Mouse (Mus musculus): ENCODE results near the gene Cracr2b. TPM values are rescaled to one million over a fixed set of nuclear protein-coding genes. Genes with fewer than 3 reads are reported as not detected.

The Cracr2b gene
- polyA plus RNA-seq, 1 experiment = 0.09 TPM

DNA sequence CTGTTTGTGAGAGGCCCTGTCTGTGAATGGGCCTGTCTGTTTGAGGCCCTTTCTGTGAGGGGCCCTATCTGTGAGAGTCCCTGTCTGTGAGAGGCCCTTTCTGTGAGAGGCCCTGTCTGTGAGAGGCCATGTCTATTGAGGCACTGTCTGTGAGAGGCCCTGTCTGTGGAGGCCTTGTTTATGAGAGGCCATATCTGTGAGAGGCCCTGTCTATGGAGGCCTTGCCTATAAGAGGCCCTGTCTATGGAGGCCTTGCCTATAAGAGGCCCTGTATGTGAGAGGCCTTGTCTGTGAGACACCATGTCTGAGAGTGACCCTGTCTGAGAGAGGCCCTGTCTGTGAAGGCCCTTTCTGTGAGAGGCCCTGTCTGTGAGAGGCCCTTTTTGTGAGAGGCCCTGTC is 47.3 kb downstream of the Cracr2b start:
- no peak for TF ChIP-seq GATA1 (IDR thresholded peaks at IDR 0.05; ENCODE audit: low read length)

DNA sequence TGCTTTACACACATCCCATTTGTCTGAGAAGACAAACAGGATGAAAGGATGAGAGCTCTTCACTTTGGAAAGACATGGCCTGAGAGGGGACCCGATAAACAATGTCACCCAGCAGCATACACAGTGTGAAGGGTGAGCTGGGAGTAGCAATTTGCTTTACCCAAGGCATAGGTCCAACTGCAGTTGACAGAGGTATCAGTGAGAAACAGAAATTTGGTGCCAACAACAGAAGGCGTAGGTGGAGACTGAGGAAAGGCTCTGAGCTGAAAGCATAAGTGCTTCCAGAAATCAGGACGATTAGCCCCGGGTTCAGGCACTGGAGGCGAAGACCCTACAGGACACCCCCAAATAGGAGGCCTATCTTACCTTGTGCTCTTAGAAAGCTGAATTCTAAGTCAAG is 49.3 kb downstream of the Cracr2b start:
- TF ChIP-seq GATA1 (IDR thresholded peaks at IDR 0.05; ENCODE audit: low read length) = no peak

DNA sequence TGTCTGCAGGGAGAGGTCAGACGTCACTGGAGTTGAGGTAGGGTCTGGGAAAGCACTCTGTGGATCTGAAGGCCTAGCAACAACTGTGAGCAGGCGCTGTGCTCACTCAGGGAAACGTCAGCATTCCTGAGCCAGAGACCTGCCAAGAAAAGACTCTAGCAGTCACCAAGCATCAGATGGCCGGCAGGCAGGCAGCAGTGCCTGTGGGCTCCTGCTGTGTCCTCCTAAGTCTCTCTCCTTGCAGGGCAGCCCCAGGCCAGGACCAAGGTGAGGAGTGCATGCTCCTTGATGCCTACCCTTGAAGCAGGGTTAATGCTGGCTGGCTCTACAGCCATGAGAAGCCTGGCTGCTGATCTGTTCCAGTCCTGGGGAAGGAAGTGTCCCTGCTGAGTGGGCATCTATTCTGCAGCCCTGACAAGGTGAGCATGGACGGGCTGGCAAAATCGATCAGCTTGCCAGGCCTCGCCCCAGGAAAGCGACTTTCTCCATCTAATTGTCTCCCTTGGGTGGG is 49.8 kb downstream of the Cracr2b start:
- no peak for TF ChIP-seq GATA1 (IDR thresholded peaks at IDR 0.05; ENCODE audit: low read length)

Other genes with a start within 250 kb of the Cracr2b start
- 0.08 and 0.10 TPM in 2 replicates for gene Lmntd2, start 247.0 kb upstream of the Cracr2b start, polyA plus RNA-seq (2012)
- gene Rassf7, start 245.2 kb upstream of the Cracr2b start, polyA plus RNA-seq (2012) = 12.7 and 20.3 TPM in 2 replicates
- 132 and 133 TPM in 2 replicates for gene Phrf1, start 232.3 kb upstream of the Cracr2b start, polyA plus RNA-seq (2012)
- 24.4 and 30.7 TPM in 2 replicates for gene Irf7, start 194.6 kb upstream of the Cracr2b start, polyA plus RNA-seq (2012)
- not detected in 2 replicates for gene Cdhr5, start 184.3 kb upstream of the Cracr2b start, polyA plus RNA-seq (2012)
- gene Sct, start 182.0 kb upstream of the Cracr2b start, polyA plus RNA-seq (2012) = not detected in 2 replicates
- gene Drd4, start 169.1 kb upstream of the Cracr2b start, polyA plus RNA-seq (2012) = 0.03 TPM in 1 of 2 replicates, not detected in the other
- gene Deaf1, start 133.4 kb upstream of the Cracr2b start, polyA plus RNA-seq (2012) = 72.4 and 106 TPM in 2 replicates
- 8.7 and 9.3 TPM in 2 replicates for gene Tmem80, start 133.4 kb upstream of the Cracr2b start, polyA plus RNA-seq (2012)
- gene Eps8l2, start 122.2 kb upstream of the Cracr2b start, polyA plus RNA-seq (2012) = not detected in 2 replicates
- 96.8 and 412 TPM in 2 replicates for gene Taldo1, start 68.9 kb upstream of the Cracr2b start, polyA plus RNA-seq (2012)
- gene Gatd1, start 47.0 kb upstream of the Cracr2b start, polyA plus RNA-seq (2012) = 16.2 and 16.7 TPM in 2 replicates
- gene Cend1, start 31.6 kb upstream of the Cracr2b start, polyA plus RNA-seq (2012) = not detected in 2 replicates
- gene Slc25a22, start 23.2 kb upstream of the Cracr2b start, polyA plus RNA-seq (2012) = 66.0 and 68.6 TPM in 2 replicates
- gene Pidd1, start 17.1 kb upstream of the Cracr2b start, polyA plus RNA-seq (2012) = 39.0 and 55.7 TPM in 2 replicates
- 3,328 and 6,963 TPM in 2 replicates for gene Rplp2, start 13.7 kb upstream of the Cracr2b start, polyA plus RNA-seq (2012)
- gene Pnpla2, start 5.9 kb upstream of the Cracr2b start, polyA plus RNA-seq (2012) = 61.7 and 77.3 TPM in 2 replicates
- 15.2 and 30.8 TPM in 2 replicates for gene Cd151, start 6.3 kb downstream of the Cracr2b start, polyA plus RNA-seq (2012)
- 88.8 and 114 TPM in 2 replicates for gene Polr2l, start 14.0 kb downstream of the Cracr2b start, polyA plus RNA-seq (2012)
- 26.6 and 26.7 TPM in 2 replicates for gene Tspan4, start 14.1 kb downstream of the Cracr2b start, polyA plus RNA-seq (2012)
- 14.6 and 17.4 TPM in 2 replicates for gene Chid1, start 78.8 kb downstream of the Cracr2b start, polyA plus RNA-seq (2012)
- gene Ap2a2, start 101.1 kb downstream of the Cracr2b start, polyA plus RNA-seq (2012) = not detected in 2 replicates
- gene Muc6, start 194.2 kb downstream of the Cracr2b start, polyA plus RNA-seq (2012) = 0.84 and 1.0 TPM in 2 replicates
- gene Muc2, start 229.2 kb downstream of the Cracr2b start, polyA plus RNA-seq (2012) = not detected in 2 replicates